Mouse (Mus musculus): ENCODE data around the gene H2-Ab1. TPM values are rescaled to one million over a fixed set of nuclear protein-coding genes. Genes with fewer than 3 reads are reported as not detected.

Gene H2-Ab1
- polyA plus RNA-seq, 1 experiment from 2014 or later: 11.7 TPM

Other genes with a start within 250 kb of the H2-Ab1 start
- 26.0 and 26.9 TPM in 2 replicates for gene Ring1, start 233.0 kb upstream of the H2-Ab1 start, polyA plus RNA-seq (2015; fragmentation: Nextera tagmentation; extraction: Ambion mirVana)
- 54.1 and 57.4 TPM in 2 replicates for gene H2-Ke6, start 229.6 kb upstream of the H2-Ab1 start, polyA plus RNA-seq (2015; fragmentation: Nextera tagmentation; extraction: Ambion mirVana)
- gene Slc39a7, start 226.0 kb upstream of the H2-Ab1 start, polyA plus RNA-seq (2015; fragmentation: Nextera tagmentation; extraction: Ambion mirVana): 229 and 234 TPM in 2 replicates
- gene Rxrb, start 225.9 kb upstream of the H2-Ab1 start, polyA plus RNA-seq (2015; fragmentation: Nextera tagmentation; extraction: Ambion mirVana): 53.0 and 54.6 TPM in 2 replicates
- 53.2 and 64.3 TPM in 2 replicates for gene Col11a2, start 218.3 kb upstream of the H2-Ab1 start, polyA plus RNA-seq (2015; fragmentation: Nextera tagmentation; extraction: Ambion mirVana)
- 0.54 and 0.89 TPM in 2 replicates for gene H2-Oa, start 165.3 kb upstream of the H2-Ab1 start, polyA plus RNA-seq (2015; fragmentation: Nextera tagmentation; extraction: Ambion mirVana)
- 14.0 and 15.3 TPM in 2 replicates for gene H2-DMa, start 138.1 kb upstream of the H2-Ab1 start, polyA plus RNA-seq (2015; fragmentation: Nextera tagmentation; extraction: Ambion mirVana)
- gene Brd2, start 135.1 kb upstream of the H2-Ab1 start, polyA plus RNA-seq (2015; fragmentation: Nextera tagmentation; extraction: Ambion mirVana): 118 and 122 TPM in 2 replicates
- gene H2-DMb2, start 114.4 kb upstream of the H2-Ab1 start, polyA plus RNA-seq (2015; fragmentation: Nextera tagmentation; extraction: Ambion mirVana): 0.61 and 0.93 TPM in 2 replicates
- gene H2-DMb1, start 104.6 kb upstream of the H2-Ab1 start, polyA plus RNA-seq (2015; fragmentation: Nextera tagmentation; extraction: Ambion mirVana): 3.2 and 3.8 TPM in 2 replicates
- 10.7 and 11.9 TPM in 2 replicates for gene Tap1, start 70.1 kb upstream of the H2-Ab1 start, polyA plus RNA-seq (2015; fragmentation: Nextera tagmentation; extraction: Ambion mirVana)
- gene Psmb9, start 69.9 kb upstream of the H2-Ab1 start, polyA plus RNA-seq (2015; fragmentation: Nextera tagmentation; extraction: Ambion mirVana): 3.3 and 4.4 TPM in 2 replicates
- gene Psmb8, start 60.0 kb upstream of the H2-Ab1 start, polyA plus RNA-seq (2015; fragmentation: Nextera tagmentation; extraction: Ambion mirVana): 10.0 and 11.2 TPM in 2 replicates
- gene Tap2, start 54.2 kb upstream of the H2-Ab1 start, polyA plus RNA-seq (2015; fragmentation: Nextera tagmentation; extraction: Ambion mirVana): 6.4 and 7.5 TPM in 2 replicates
- gene H2-Ob, start 18.8 kb upstream of the H2-Ab1 start, polyA plus RNA-seq (2015; fragmentation: Nextera tagmentation; extraction: Ambion mirVana): 0.17 and 0.43 TPM in 2 replicates
- 2.7 and 4.6 TPM in 2 replicates for gene H2-Aa, start 30.1 kb downstream of the H2-Ab1 start, polyA plus RNA-seq (2015; fragmentation: Nextera tagmentation; extraction: Ambion mirVana)
- 3.6 and 5.0 TPM in 2 replicates for gene H2-Eb1, start 48.2 kb downstream of the H2-Ab1 start, polyA plus RNA-seq (2015; fragmentation: Nextera tagmentation; extraction: Ambion mirVana)
- not detected in 2 replicates for gene H2-Eb2, start 68.0 kb downstream of the H2-Ab1 start, polyA plus RNA-seq (2015; fragmentation: Nextera tagmentation; extraction: Ambion mirVana)
- gene Btnl2, start 97.1 kb downstream of the H2-Ab1 start, polyA plus RNA-seq (2015; fragmentation: Nextera tagmentation; extraction: Ambion mirVana): 0.24 and 0.30 TPM in 2 replicates
- gene Btnl1, start 119.4 kb downstream of the H2-Ab1 start, polyA plus RNA-seq (2015; fragmentation: Nextera tagmentation; extraction: Ambion mirVana): 0.08 TPM in 1 of 2 replicates, not detected in the other
- 0.45 and 0.51 TPM in 2 replicates for gene BC051142, start 141.1 kb downstream of the H2-Ab1 start, polyA plus RNA-seq (2015; fragmentation: Nextera tagmentation; extraction: Ambion mirVana)
- not detected in 2 replicates for gene Btnl4, start 219.6 kb downstream of the H2-Ab1 start, polyA plus RNA-seq (2015; fragmentation: Nextera tagmentation; extraction: Ambion mirVana)